Mouse (Mus musculus) embryonic stem cell, embryonic (primary cell): ENCODE results near the gene Gm19426.

Experiments
- CTCF ChIA-PET, 4 experiments: fragments of 300-600 bp in 2 of 4; fragments of 350-600 bp in 2 of 4; sonication (Branson Sonifier 250); formaldehyde crosslinking; loops; one replicate each; lab custom pipeline; 2022; ENCODE audit warnings: inconsistent platforms in 2 of 4; lab: Charles Lee
- POLR2A ChIA-PET, 4 experiments: fragments of 300-600 bp in 2 of 4; fragments of 350-600 bp in 2 of 4; sonication (Branson Sonifier 250); formaldehyde crosslinking; loops; one replicate each; lab custom pipeline; 2022; ENCODE audit warnings: antibody characterized with exemption in 4 of 4, inconsistent platforms in 1 of 4; lab: Charles Lee

The Gm19426 gene

DNA sequence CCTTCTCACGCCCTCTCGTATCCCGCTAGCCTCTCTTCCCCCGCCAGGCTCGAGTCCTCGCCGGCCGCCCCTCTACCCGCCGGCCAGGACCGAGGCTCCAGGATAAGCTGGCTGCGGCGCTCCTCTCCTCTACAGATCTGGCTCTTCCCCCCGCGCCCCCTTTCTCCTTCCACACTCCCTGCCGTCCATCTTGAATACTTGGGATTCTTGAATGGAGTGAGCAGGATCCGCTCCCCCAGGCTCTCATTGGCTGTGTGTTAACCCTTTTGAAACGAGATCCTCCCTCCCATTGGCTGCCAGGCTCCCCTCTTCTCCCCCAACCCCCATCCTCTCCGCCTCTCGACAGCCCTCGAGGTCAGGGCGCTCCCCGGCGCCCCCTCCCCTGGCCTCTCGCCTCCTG lies at the start of gene Gm19426:
Gene Gm19426, minus strand, starts transcription at position 95 of the 400 bp plus-strand sequence.
- POLR2A ChIA-PET, result interaction anchor here (0.6 to 23.6 kb wide), 58 partner anchors 11 to 305 kb away, joined by 3 to 679 read pairs (median 10); partner anchors contain the start of genes Clp1 (in 3 of the 4), Serping1 (in 3 of the 4), Slc43a1 (in 3 of the 4) and Gm28635 (in 2 of the 4)
- CTCF ChIA-PET, result interaction anchor here in 3 of 4 experiments (0.7 to 1.7 kb wide), 3 partner anchors 55 to 289 kb away, joined by 5 to 7 read pairs (median 5); partner anchors contain the start of gene Ube2l6 (in 2 of the 3)

DNA sequence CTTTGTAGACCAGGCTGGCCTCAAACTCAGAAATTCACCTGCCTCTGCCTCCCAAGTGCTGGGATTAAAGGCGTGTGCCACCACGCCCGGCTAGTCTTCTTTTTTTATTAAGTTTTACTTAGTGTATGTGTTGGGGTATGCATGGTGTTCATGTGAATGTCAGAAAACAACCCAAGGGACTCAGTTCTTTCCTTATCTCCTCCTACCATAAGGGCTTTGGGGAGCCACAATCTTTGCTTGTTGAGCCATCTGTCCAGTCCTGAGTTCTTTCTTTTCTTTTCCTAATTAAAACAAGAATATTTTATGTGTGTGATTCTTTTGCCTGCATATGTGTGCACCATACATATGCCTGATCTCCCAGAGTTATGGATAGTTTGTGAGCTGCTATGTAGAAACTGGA lies 49.7 kb upstream of the Gm19426 start:
- ChIA-PET POLR2A (interaction anchor here in 2 of 4 experiments (0.6 to 14.9 kb wide), 2 partner anchors 18 to 55 kb away, joined by 8 to 156 read pairs; partner anchors contain the start of genes Gm19426 (in 1 of the 2) and Ypel4 (in 1 of the 2)), CTCF (no interaction called here)

GRCm38 (mm10) chr2:84792516-84792915 lies 49.1 kb upstream of the Gm19426 start:
- CTCF ChIA-PET, result no interaction called here
- POLR2A ChIA-PET, result interaction anchor here in 1 of 4 experiments (14.9 kb wide), 1 partner anchor 54 kb away, joined by 156 read pairs; the partner anchor contains the start of genes Gm19426 and Ypel4

DNA sequence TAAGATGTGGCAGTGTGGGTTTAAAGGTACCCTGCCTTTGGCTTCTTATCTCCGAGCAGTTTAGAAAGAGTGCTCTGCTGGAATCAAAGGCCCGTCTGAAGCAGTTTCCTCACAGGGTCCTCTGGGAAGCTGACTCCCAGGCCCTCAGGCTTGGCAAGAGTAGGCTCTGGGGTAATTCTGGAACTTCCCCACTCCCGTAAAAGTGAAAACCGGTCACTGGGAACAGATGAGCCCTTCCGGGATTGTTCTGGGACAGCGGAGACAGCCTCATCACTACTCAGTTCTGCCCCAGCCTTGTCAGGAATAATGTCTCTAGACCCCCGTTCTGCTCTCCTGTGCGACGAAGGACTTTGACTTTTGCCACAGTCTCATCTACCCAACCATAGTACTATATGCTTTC lies 47.0 kb upstream of the Gm19426 start:
- ChIA-PET POLR2A (interaction anchor here in 2 of 4 experiments (0.6 to 14.9 kb wide), 8 partner anchors 8 to 52 kb away, joined by 3 to 156 read pairs (median 4); partner anchors contain the start of genes Gm19426 (in 1 of the 2), Serping1 (in 1 of the 2), Ube2l6 (in 1 of the 2) and Ypel4 (in 1 of the 2)), CTCF (interaction anchor here in 2 of 4 experiments (0.9 to 1.1 kb wide), 3 partner anchors 8 to 42 kb away, joined by 3 to 5 read pairs (median 3); partner anchors contain the start of gene Ube2l6 (in 2 of the 2))

GRCm38 (mm10) chr2:84788316-84788715 lies 44.9 kb upstream of the Gm19426 start:
- POLR2A ChIA-PET, result interaction anchor here (0.6 to 14.9 kb wide), 24 partner anchors 10 to 303 kb away, joined by 3 to 156 read pairs (median 4); partner anchors contain the start of genes Gm19426 (in 2 of the 4), Ube2l6 (in 2 of the 4), Clp1 (in 1 of the 4) and Serping1 (in 1 of the 4)

DNA sequence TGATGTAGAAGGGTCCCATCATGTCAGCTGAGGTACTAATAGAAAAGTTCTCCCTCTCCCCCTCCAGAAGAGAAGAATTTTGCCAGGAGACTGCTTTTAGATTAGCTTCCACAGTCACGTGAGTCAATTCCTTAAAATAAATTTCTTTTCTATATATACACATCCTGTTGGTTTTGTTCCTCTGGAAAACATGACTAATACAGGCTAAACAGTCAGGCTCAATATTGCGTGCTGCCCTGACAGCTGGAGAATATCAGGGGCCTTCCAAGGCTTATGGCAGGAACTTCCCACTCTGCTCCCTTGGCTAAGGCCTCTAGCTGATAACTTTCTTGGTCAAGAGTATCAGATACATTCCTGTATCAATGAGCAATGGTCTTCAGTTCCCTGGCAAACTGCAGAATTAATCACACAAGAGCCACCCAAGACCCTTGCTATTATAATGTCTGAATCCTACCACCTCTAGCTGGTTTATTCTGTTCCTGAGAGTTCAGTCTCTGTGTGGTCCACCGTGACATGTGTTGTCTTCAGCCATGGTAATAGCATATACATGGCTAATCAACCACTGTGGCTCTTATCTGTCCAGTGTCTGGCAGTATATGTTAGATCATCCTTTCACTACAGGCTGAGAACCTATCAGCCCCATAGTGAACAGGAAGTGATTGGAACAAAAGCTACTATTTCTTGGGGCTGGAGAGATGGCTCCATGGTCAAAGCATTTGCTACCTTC lies 40.5 kb upstream of the Gm19426 start:
- ChIA-PET POLR2A (interaction anchor here in 3 of 4 experiments (0.6 to 14.9 kb wide), 11 partner anchors 8 to 46 kb away, joined by 3 to 156 read pairs (median 5); partner anchors contain the start of genes Serping1 (in 2 of the 3), Gm19426 (in 1 of the 3), Ube2l6 (in 1 of the 3) and Ypel4 (in 1 of the 3)), CTCF (interaction anchor here (0.6 to 1.9 kb wide), 8 partner anchors 9 to 343 kb away, joined by 3 to 9 read pairs (median 4); partner anchors contain the start of genes Ube2l6 (in 3 of the 4) and Serping1 (in 1 of the 4))

More at GRCm38 (mm10) chr2:84788316-84788715, 44.9 kb upstream of the Gm19426 start:
- CTCF ChIA-PET, result interaction anchor here in 3 of 4 experiments (0.5 to 2.4 kb wide), 13 partner anchors 9 to 102 kb away, joined by 3 to 11 read pairs (median 5); partner anchors contain the start of gene Ube2l6 (in 3 of the 3)

GRCm38 (mm10) chr2:84783315-84783714 lies 39.9 kb upstream of the Gm19426 start:
- ChIA-PET CTCF (interaction anchor here (0.6 to 1.9 kb wide), 6 partner anchors 15 to 342 kb away, joined by 3 to 9 read pairs (median 4); partner anchors contain the start of gene Ube2l6 (in 2 of the 4)), POLR2A (interaction anchor here in 2 of 4 experiments (0.8 to 14.9 kb wide), 8 partner anchors 8 to 45 kb away, joined by 3 to 156 read pairs (median 8); partner anchors contain the start of genes Serping1 (in 2 of the 2), Gm19426 (in 1 of the 2), Ube2l6 (in 1 of the 2) and Ypel4 (in 1 of the 2))

- ChIA-PET POLR2A (interaction anchor here (0.5 to 10.9 kb wide), 22 partner anchors 11 to 113 kb away, joined by 3 to 267 read pairs (median 4); partner anchors contain the start of genes Gm19426 (in 2 of the 4), Ube2l6 (in 2 of the 4), Ypel4 (in 2 of the 4) and Smtnl1 (in 1 of the 4)), CTCF (interaction anchor here (0.5 to 3.0 kb wide), 26 partner anchors 9 to 257 kb away, joined by 3 to 29 read pairs (median 4); partner anchors contain the start of genes Ube2l6 (in 4 of the 4) and Smtnl1 (in 1 of the 4))
These were observed 35.8 kb upstream of the Gm19426 start for GRCm38 (mm10) chr2:84779210-84779609.

- ChIA-PET CTCF (interaction anchor here in 3 of 4 experiments (0.6 to 3.0 kb wide), 4 partner anchors 11 to 282 kb away, joined by 3 to 18 read pairs (median 6); no protein-coding TSS in a partner anchor), POLR2A (interaction anchor here in 3 of 4 experiments (0.7 to 10.9 kb wide), 10 partner anchors 11 to 90 kb away, joined by 3 to 267 read pairs (median 6); partner anchors contain the start of genes Gm19426 (in 2 of the 3), Ypel4 (in 2 of the 3) and Ube2l6 (in 1 of the 3))
These were observed 34.3 kb upstream of the Gm19426 start for GRCm38 (mm10) chr2:84777706-84778105.

DNA sequence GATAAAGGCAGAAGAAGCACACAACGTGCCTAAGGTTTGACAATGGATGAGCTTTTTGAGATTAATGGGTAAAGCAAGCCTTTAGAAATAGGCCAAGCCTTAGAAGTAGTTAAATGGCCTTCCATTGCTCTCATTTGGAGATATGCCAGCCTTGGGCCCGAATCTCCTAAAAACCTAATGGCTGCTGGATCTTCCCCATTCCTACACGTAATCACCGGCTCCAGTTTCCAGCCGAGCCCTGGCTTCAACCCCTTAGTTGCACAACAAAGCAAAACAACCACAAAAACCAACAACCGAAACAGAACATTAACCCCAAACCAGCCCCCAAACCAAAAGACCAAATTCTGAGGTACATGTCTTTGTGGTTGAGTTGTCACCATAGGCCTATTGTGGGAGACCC lies 32.2 kb upstream of the Gm19426 start:
- CTCF ChIA-PET, result interaction anchor here (0.6 to 2.4 kb wide), 6 partner anchors 10 to 139 kb away, joined by 3 to 14 read pairs (median 5); partner anchors contain the start of gene Ube2l6 (in 1 of the 4)
- POLR2A ChIA-PET, result interaction anchor here (0.8 to 10.9 kb wide), 33 partner anchors 8 to 125 kb away, joined by 3 to 267 read pairs (median 6); partner anchors contain the start of genes Gm19426 (in 3 of the 4), Ube2l6 (in 2 of the 4), Ypel4 (in 2 of the 4) and Clp1 (in 1 of the 4)

GRCm38 (mm10) chr2:84775241-84775640 lies 31.8 kb upstream of the Gm19426 start, which contains the start of gene Serping1:
TSS of gene Serping1 (minus strand) at chr2:84775444.
- POLR2A ChIA-PET, result interaction anchor here (0.5 to 10.9 kb wide), 52 partner anchors 9 to 317 kb away, joined by 3 to 267 read pairs (median 6); partner anchors contain the start of genes Gm19426 (in 3 of the 4), Clp1 (in 2 of the 4), Ctnnd1 (in 2 of the 4) and Slc43a1 (in 2 of the 4)
- CTCF ChIA-PET, result interaction anchor here in 3 of 4 experiments (0.6 to 2.4 kb wide), 8 partner anchors 10 to 181 kb away, joined by 3 to 16 read pairs (median 6); partner anchors contain the start of gene Ube2l6 (in 2 of the 3)

- ChIA-PET POLR2A (interaction anchor here (0.5 to 10.9 kb wide), 60 partner anchors 8 to 317 kb away, joined by 3 to 267 read pairs (median 5); partner anchors contain the start of genes Gm19426 (in 3 of the 4), Clp1 (in 2 of the 4), Ctnnd1 (in 2 of the 4) and Slc43a1 (in 2 of the 4)), CTCF (interaction anchor here in 3 of 4 experiments (0.6 to 2.4 kb wide), 8 partner anchors 10 to 182 kb away, joined by 3 to 16 read pairs (median 6); partner anchors contain the start of gene Ube2l6 (in 2 of the 3))
These were observed 31.3 kb upstream of the Gm19426 start for GRCm38 (mm10) chr2:84774751-84775150.

GRCm38 (mm10) chr2:84773195-84773594 lies 29.7 kb upstream of the Gm19426 start:
- ChIA-PET CTCF (interaction anchor here in 1 of 4 experiments (2.3 kb wide), 1 partner anchor 25 kb away, joined by 16 read pairs; the partner anchor contains the start of gene Ube2l6), POLR2A (interaction anchor here in 3 of 4 experiments (1.1 to 10.9 kb wide), 13 partner anchors 10 to 65 kb away, joined by 3 to 267 read pairs (median 19); partner anchors contain the start of genes Gm19426 (in 3 of the 3), Clp1 (in 1 of the 3), Slc43a1 (in 1 of the 3) and Ypel4 (in 1 of the 3))

DNA sequence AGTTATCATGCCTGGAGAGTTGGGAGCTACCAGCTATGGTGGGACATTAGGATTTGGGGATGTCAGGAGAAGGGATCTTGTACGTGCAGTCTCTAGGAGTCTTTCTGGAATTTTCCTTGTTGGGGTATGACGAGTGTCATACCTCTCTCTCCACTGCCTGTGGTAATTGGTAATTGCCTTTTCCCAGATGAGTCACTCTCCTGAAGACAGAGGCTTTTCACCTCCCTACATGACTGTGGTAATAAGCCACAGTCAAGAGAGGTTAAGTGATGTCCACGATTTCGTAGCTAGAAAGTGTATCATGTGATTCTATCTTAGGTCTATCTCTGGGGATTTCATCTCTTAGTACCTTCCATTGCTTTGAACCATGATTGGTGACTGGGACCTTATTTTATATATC lies 29.0 kb upstream of the Gm19426 start:
- POLR2A ChIA-PET, result interaction anchor here in 3 of 4 experiments (1.1 to 10.9 kb wide), 9 partner anchors 9 to 66 kb away, joined by 4 to 267 read pairs (median 44); partner anchors contain the start of genes Gm19426 (in 3 of the 3), Slc43a1 (in 1 of the 3) and Ypel4 (in 1 of the 3)
- CTCF ChIA-PET, result no interaction called here

- CTCF ChIA-PET, result no interaction called here
- POLR2A ChIA-PET, result interaction anchor here in 1 of 4 experiments (10.9 kb wide), 1 partner anchor 29 kb away, joined by 267 read pairs; the partner anchor contains the start of genes Gm19426 and Ypel4
These were observed 27.0 kb upstream of the Gm19426 start for GRCm38 (mm10) chr2:84770501-84770900.

GRCm38 (mm10) chr2:84762818-84763217 lies 19.4 kb upstream of the Gm19426 start:
- ChIA-PET POLR2A (interaction anchor here (0.6 to 23.1 kb wide), 25 partner anchors 9 to 1390 kb away, joined by 3 to 652 read pairs (median 5); partner anchors contain the start of genes Serping1 (in 3 of the 4), Clp1 (in 2 of the 4), Gm19426 (in 2 of the 4) and Ube2l6 (in 1 of the 4)), CTCF (interaction anchor here in 2 of 4 experiments (0.6 to 2.9 kb wide), 7 partner anchors 11 to 119 kb away, joined by 3 to 7 read pairs (median 4); partner anchors contain the start of gene Ube2l6 (in 1 of the 2))
